Mouse (Mus musculus) neutrophil, adult 65 days (primary cell): ENCODE measurements around the gene Kantr. TPM values are rescaled to one million over a fixed set of nuclear protein-coding genes. Genes with fewer than 3 reads are reported as not detected.

Experiments
- total RNA-seq: library from RNA; stranded (reverse); gene quantifications from 2 replicates; pipeline ENCODE4 v1.2.4, GENCODE M21; 2023

Kantr gene
- total RNA-seq: 4.7 and 8.0 TPM in 2 replicates

GRCm38 (mm10) chrX:152326996-152327688, at the start of gene Kantr:
Kantr (minus strand) TSS chrX:152327495.

GRCm38 (mm10) chrX:152368397-152369273, 41.3 kb upstream of the Kantr start, which contains the start of gene Gpr173:
Gpr173 (minus strand) TSS chrX:152368704.

GRCm38 (mm10) chrX:152342358-152342901, 15.1 kb upstream of the Kantr start, which contains the start of gene Tspyl2:
Tspyl2 (minus strand) TSS chrX:152342425.

Other genes starting within 250 kb of the Kantr start
- 4.7 and 5.1 TPM in 2 replicates for gene Iqsec2, start 183.2 kb downstream of the Kantr start, total RNA-seq
- 71.6 and 101 TPM in 2 replicates for gene Kdm5c, start 94.5 kb downstream of the Kantr start, total RNA-seq
- 10.8 and 14.6 TPM in 2 replicates for gene Tspyl2, start 14.9 kb upstream of the Kantr start, total RNA-seq
- not detected in 2 replicates for gene Gpr173, start 41.2 kb upstream of the Kantr start, total RNA-seq
- gene Cldn34a, start 235.8 kb upstream of the Kantr start, total RNA-seq: not detected in 2 replicates